Mouse (Mus musculus) myocyte (in vitro differentiated cells): ENCODE measurements at regions not wholly inside any gene's neighbourhood (a gene's known extent, or its start where the extent isn't known, plus 50 kb on each side); places are given as distances from the start of the nearest gene placed in this dataset.

ENCODE experiments used
- CEBPB ChIP-seq: IDR thresholded peaks from 2 replicates; pipeline ENCODE4 v1.6.1; 2011; ENCODE audit warnings: mild to moderate bottlenecking, moderate library complexity; ENCODE audit not compliant: poor library complexity, insufficient read depth, severe bottlenecking
- E2F4 ChIP-seq: IDR thresholded peaks from one replicate; pipeline ENCODE4 v1.6.1; 2011; ENCODE audit warnings: mild to moderate bottlenecking, control low read depth, moderate library complexity; ENCODE audit not compliant: insufficient read depth
- MAX ChIP-seq: IDR thresholded peaks from one replicate; pipeline ENCODE4 v1.6.1; 2011; ENCODE audit warnings: low read depth, mild to moderate bottlenecking, control low read depth
- MYOD1 ChIP-seq, 3 experiments: IDR thresholded peaks; one replicate each; pipeline ENCODE4 v1.6.1; 2011; ENCODE audit warnings: control low read depth in 2 of 3, low read depth in 2 of 3, mild to moderate bottlenecking in 2 of 3, moderate library complexity in 1 of 3; ENCODE audit not compliant: insufficient read length in 2 of 3, control insufficient read depth in 1 of 3
- MYOG ChIP-seq, 3 experiments: IDR thresholded peaks; one replicate each; pipeline ENCODE4 v1.6.1; 2011; ENCODE audit warnings: control low read depth in 2 of 3, low read depth in 2 of 3, mild to moderate bottlenecking in 2 of 3; ENCODE audit not compliant: insufficient read length in 2 of 3, control insufficient read depth in 1 of 3, insufficient read depth in 1 of 3
- POLR2A ChIP-seq: IDR thresholded peaks from one replicate; pipeline ENCODE4 v1.6.1; 2011; ENCODE audit warnings: low read depth, mild to moderate bottlenecking, control low read depth, moderate library complexity; ENCODE audit not compliant: insufficient read length
- POLR2AphosphoS2 ChIP-seq: IDR thresholded peaks from one replicate; pipeline ENCODE4 v1.6.1; 2011; ENCODE audit warnings: low read depth, control low read depth; ENCODE audit not compliant: insufficient read length
- REST ChIP-seq: IDR thresholded peaks from one replicate; pipeline ENCODE4 v1.6.1; 2011; ENCODE audit warnings: mild to moderate bottlenecking, control low read depth, moderate library complexity; ENCODE audit not compliant: insufficient read depth, insufficient read length
- SRF ChIP-seq: IDR thresholded peaks from one replicate; pipeline ENCODE4 v1.6.1; 2011; ENCODE audit warnings: low read depth; ENCODE audit not compliant: control insufficient read depth, insufficient read length
- TCF12 ChIP-seq: IDR thresholded peaks from one replicate; pipeline ENCODE4 v1.6.1; 2011; ENCODE audit warnings: mild to moderate bottlenecking, control low read depth; ENCODE audit not compliant: poor library complexity, insufficient read depth, severe bottlenecking
- TCF3 ChIP-seq: IDR thresholded peaks from one replicate; pipeline ENCODE4 v1.6.1; 2011; ENCODE audit warnings: low read depth, control low read depth; ENCODE audit not compliant: insufficient read length
- USF1 ChIP-seq: IDR thresholded peaks from one replicate; pipeline ENCODE4 v1.6.1; 2011; ENCODE audit warnings: low read depth, mild to moderate bottlenecking, control low read depth, moderate library complexity

GRCm38 (mm10) chr13:107714001-107714400, 330.2 kb upstream of the Smim15 start:
- TF ChIP-seq MAX (no peak), POLR2A (no peak), TCF12 (no peak), USF1 (no peak), POLR2AphosphoS2 (no peak), CEBPB (no peak), E2F4 (no peak), REST (no peak), MYOD1 (IDR thresholded peaks at IDR 0.05; ENCODE audit: control insufficient read depth in 1 of 3, insufficient read length in 2 of 3, low read depth in 2 of 3) (no peak), MYOG (IDR thresholded peaks at IDR 0.05; ENCODE audit: control insufficient read depth in 1 of 3, insufficient read depth in 1 of 3, insufficient read length in 2 of 3, low read depth in 2 of 3) (no peak), TCF3 (no peak), SRF (no peak)
